Mouse (Mus musculus) limb, embryonic 11.5 days (tissue): ENCODE data around the gene Nsun7. TPM values are rescaled to one million over a fixed set of nuclear protein-coding genes. Genes with fewer than 3 reads are reported as not detected.
"Not testable (repeated sequence)": the region's sequence is repeated elsewhere in the genome, so short reads cannot be mapped to it uniquely, and the experiment has no call there.

ENCODE experiments used
- ATAC-seq: fragments of 200-750 bp; cut with Nextera tagmentation; 2 replicates; pipeline ENCODE4 v1.8.0; 2017; ENCODE audit warnings: low read depth; ENCODE audit not compliant: insufficient number of reproducible peaks, low FRiP score, low TSS enrichment
- DNase-seq: peaks from one replicate; pipeline ENCODE4 v3.0.0-alpha.2; 2015; ENCODE audit warnings: low spot score
- H3K27ac ChIP-seq: fragments of 300-500 bp; sonication (generic); replicated peaks from 2 replicates; pipeline ENCODE4 v1.5.1; 2014; ENCODE audit warnings: low read depth, mild to moderate bottlenecking, low read length
- H3K27me3 ChIP-seq: fragments of 300-500 bp; sonication (generic); 2 replicates; pipeline ENCODE4 v1.6.1; 2014; ENCODE audit warnings: mild to moderate bottlenecking, low read length, mixed read lengths; ENCODE audit not compliant: control insufficient read depth, insufficient read depth
- H3K36me3 ChIP-seq: fragments of 300-500 bp; sonication (generic); 2 replicates; pipeline ENCODE4 v1.6.1; 2014; ENCODE audit warnings: mild to moderate bottlenecking, low read length, moderate library complexity, mixed read lengths; ENCODE audit not compliant: control insufficient read depth, insufficient read depth
- H3K4me1 ChIP-seq: fragments of 300-500 bp; sonication (generic); 2 replicates; pipeline ENCODE4 v1.6.1; 2014; ENCODE audit warnings: low read length, mixed read lengths; ENCODE audit not compliant: control insufficient read depth, insufficient read depth
- H3K4me2 ChIP-seq: fragments of 300-500 bp; sonication (generic); 2 replicates; pipeline ENCODE4 v1.6.1; 2014; ENCODE audit warnings: low read depth, mild to moderate bottlenecking, moderate library complexity; ENCODE audit not compliant: severe bottlenecking
- H3K4me3 ChIP-seq: fragments of 300-500 bp; sonication (generic); 2 replicates; pipeline ENCODE4 v1.5.1; 2014; ENCODE audit warnings: low read depth, low read length
- H3K9ac ChIP-seq: fragments of 300-500 bp; sonication (generic); 2 replicates; pipeline ENCODE4 v1.6.1; 2014; ENCODE audit warnings: mild to moderate bottlenecking, low read length
- H3K9me3 ChIP-seq: fragments of 300-500 bp; sonication (generic); 2 replicates; pipeline ENCODE4 v1.6.1; 2016; ENCODE audit warnings: low read length; ENCODE audit not compliant: control insufficient read depth
- WGBS: fragments of 180-500 bp; shearing (Covaris S2); extraction: QIAGEN DNeasy Blood & Tissue Kit; methylation state at CpG from one replicate; pipeline ENCODE4 v1.1.7; 2014; 5-methylcytosine and 5-hydroxymethylcytosine counted together
- polyA plus RNA-seq: library from polyadenylated mRNA; unstranded; fragments of >200 nt; fragmentation: Nextera tagmentation; extraction: Ambion mirVana; gene quantifications from 2 replicates; pipeline ENCODE4 v1.2.1, GENCODE M21; 2014

Gene Nsun7
- polyA plus RNA-seq, 1 experiment from 2014 or later: 0.44 TPM

GRCm38 (mm10) chr5:66232456-66232855 is 27.2 kb upstream of the Nsun7 start:
- H3K36me3 ChIP-seq: no peaks in the 10 kb centered on the region
- no peaks in the 10 kb centered on the region for H3K4me1 ChIP-seq
- DNase-seq (no peak), ATAC-seq (no peak)
- H3K27ac ChIP-seq: no peak overlapping the region
- 65% methylated on average over 3 of the region's 3 CpGs for WGBS
- H3K9ac ChIP-seq: no peak overlapping the region
- H3K4me2 ChIP-seq: no peak overlapping the region
- no peaks in the 10 kb centered on the region for H3K27me3 ChIP-seq
- H3K9me3 ChIP-seq: no peaks in the 10 kb centered on the region
- H3K4me3 ChIP-seq: no peak overlapping the region

GRCm38 (mm10) chr5:66241894-66242293 is 17.8 kb upstream of the Nsun7 start:
- DNase-seq (no peak), ATAC-seq (no peak)
- Histone ChIP-seq H3K9ac (no peak overlapping the region), H3K4me3 (no peak overlapping the region), H3K9me3 (no peaks in the 10 kb centered on the region), H3K27ac (no peak overlapping the region), H3K27me3 (no peaks in the 10 kb centered on the region), H3K4me1 (no peaks in the 10 kb centered on the region), H3K36me3 (no peaks in the 10 kb centered on the region), H3K4me2 (no peak overlapping the region)

- DNase-seq (no peak), ATAC-seq (no peak)
- H3K27ac ChIP-seq: no peak overlapping the region
- no peaks in the 10 kb centered on the region for H3K27me3 ChIP-seq
- no peaks in the 10 kb centered on the region for H3K4me1 ChIP-seq
- H3K4me2 ChIP-seq: no peak overlapping the region
- H3K9ac ChIP-seq: no peak overlapping the region
- no peaks in the 10 kb centered on the region for H3K36me3 ChIP-seq
- H3K4me3 ChIP-seq: no peak overlapping the region
- H3K9me3 ChIP-seq: no peaks in the 10 kb centered on the region
- 87% methylated on average over 9 of the region's 9 CpGs for WGBS
Measured at GRCm38 (mm10) chr5:66243467-66243866, 16.2 kb upstream of the Nsun7 start.

- no peaks in the 10 kb centered on the region for H3K9me3 ChIP-seq
- no peak overlapping the region for H3K27ac ChIP-seq
- no peak overlapping the region for H3K9ac ChIP-seq
- H3K27me3 ChIP-seq: no peaks in the 10 kb centered on the region
- H3K4me1 ChIP-seq: no peaks in the 10 kb centered on the region
- no peak overlapping the region for H3K4me3 ChIP-seq
- no peak overlapping the region for H3K4me2 ChIP-seq
- WGBS: 73% methylated on average over 6 of the region's 6 CpGs
- no peak for ATAC-seq
- no peak for DNase-seq
- no peaks in the 10 kb centered on the region for H3K36me3 ChIP-seq
Measured at GRCm38 (mm10) chr5:66244043-66244660, 15.5 kb upstream of the Nsun7 start.

- DNase-seq: no peak
- no peak for ATAC-seq
- Histone ChIP-seq H3K27ac (no peak overlapping the region), H3K9me3 (no peaks in the 10 kb centered on the region), H3K4me1 (no peaks in the 10 kb centered on the region), H3K27me3 (no peaks in the 10 kb centered on the region), H3K9ac (no peak overlapping the region), H3K4me2 (no peak overlapping the region), H3K36me3 (no peaks in the 10 kb centered on the region), H3K4me3 (no peak overlapping the region)
- WGBS: 80% methylated on average over 9 of the region's 10 CpGs
Measured at GRCm38 (mm10) chr5:66245958-66246497, 13.7 kb upstream of the Nsun7 start.

GRCm38 (mm10) chr5:66253219-66253618 is 6.5 kb upstream of the Nsun7 start:
- ATAC-seq: no peak
- Histone ChIP-seq H3K4me1 (no peaks in the 10 kb centered on the region), H3K9me3 (no peaks in the 10 kb centered on the region), H3K4me3 (no peak overlapping the region), H3K36me3 (no peaks in the 10 kb centered on the region), H3K27me3 (no peaks in the 10 kb centered on the region), H3K4me2 (no peak overlapping the region), H3K27ac (no peak overlapping the region), H3K9ac (no peak overlapping the region)
- 76% methylated on average over 5 of the region's 5 CpGs for WGBS
- DNase-seq: no peak

- Histone ChIP-seq H3K4me3 (no peak overlapping the region), H3K9ac (no peak overlapping the region), H3K4me1 (no peaks in the 10 kb centered on the region), H3K4me2 (no peak overlapping the region), H3K9me3 (no peaks in the 10 kb centered on the region), H3K27me3 (no peaks in the 10 kb centered on the region), H3K36me3 (no peaks in the 10 kb centered on the region), H3K27ac (no peak overlapping the region)
- WGBS: 86% methylated on average over 10 of the region's 10 CpGs
- ATAC-seq (no peak), DNase-seq (no peak)
Measured at GRCm38 (mm10) chr5:66255044-66255443, 4.7 kb upstream of the Nsun7 start.

- H3K27ac ChIP-seq: no peak overlapping the region
- no peak for ATAC-seq
Measured at GRCm38 (mm10) chr5:66259000-66259399, 697 bp upstream of the Nsun7 start.

GRCm38 (mm10) chr5:66259431-66259755 is 304 bp upstream of the Nsun7 start:
- H3K27ac ChIP-seq, H3K4me1 ChIP-seq, H3K27me3 ChIP-seq, H3K36me3 ChIP-seq, H3K9me3 ChIP-seq, DNase-seq: not testable (repeated sequence)
- Histone ChIP-seq H3K4me3 (peak overlapping the region; percentile 53), H3K9ac (peak overlapping the region; percentile 85), H3K4me2 (peak overlapping the region; percentile 88)
- ATAC-seq: peak; percentile 17; the same call in 1 of the 2 replicates
- WGBS: 6% methylated on average over 5 of the region's 5 CpGs

More at GRCm38 (mm10) chr5:66259000-66259399, 697 bp upstream of the Nsun7 start:
- 89% methylated on average over 2 of the region's 2 CpGs for WGBS
- Histone ChIP-seq H3K9ac (no peak overlapping the region), H3K4me1 (no peaks in the 10 kb centered on the region), H3K4me3 (no peak overlapping the region), H3K9me3 (no peaks in the 10 kb centered on the region), H3K36me3 (no peaks in the 10 kb centered on the region), H3K27me3 (no peaks in the 10 kb centered on the region), H3K4me2 (no peak overlapping the region)
- DNase-seq: no peak
